Mouse (Mus musculus): ENCODE results near the gene St8sia4.

DNA sequence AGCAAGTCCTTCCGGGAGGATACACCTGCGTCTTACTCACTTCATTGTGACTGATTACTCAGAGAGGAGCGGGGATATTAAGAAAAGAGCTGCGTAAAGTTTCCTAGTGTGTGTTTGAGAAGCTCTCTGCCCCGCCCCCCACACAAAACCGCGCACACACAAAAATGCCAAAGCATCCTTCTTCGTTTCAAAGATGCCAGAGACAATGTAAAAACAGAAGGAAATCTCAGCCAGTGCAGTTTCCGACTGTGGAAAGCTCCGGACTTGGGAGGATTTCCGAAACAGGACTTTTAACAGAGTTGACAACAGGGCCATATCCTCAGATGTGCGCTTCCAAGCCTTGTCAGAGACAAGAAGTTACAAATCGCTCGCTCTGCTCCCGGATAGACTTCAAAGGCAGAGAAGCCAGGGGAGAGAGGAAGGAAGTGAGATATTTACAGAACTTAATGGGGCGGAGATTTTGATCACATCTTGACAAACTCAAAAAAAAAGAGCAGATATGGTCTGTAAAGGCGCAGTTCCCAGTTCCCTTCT, 1.4 kb downstream of the St8sia4 start:
- TF ChIP-seq CTCF (IDR thresholded peaks at IDR 0.05 in 2 of 3, conservative IDR thresholded peaks at IDR 0.05 in 1 of 3; ENCODE audit: control insufficient read depth in 1 of 3, insufficient read depth in 1 of 3, low read depth in 2 of 3, low read length in 3 of 3, poor library complexity in 1 of 3, severe bottlenecking in 1 of 3) (no peak), MYC (IDR thresholded peaks at IDR 0.05; ENCODE audit: low read depth, low read length) (no peak), ETS1 (IDR thresholded peaks at IDR 0.05; ENCODE audit: low read depth, low read length) (0 out of 2 replicates have a peak, but pooled peaks have one; percentile 9), BHLHE40 (IDR thresholded peaks at IDR 0.05; ENCODE audit: borderline replicate concordance, low read depth, low read length) (no peak), CHD1 (IDR thresholded peaks at IDR 0.05; ENCODE audit: low read depth, low read length) (no peak), POLR2A (IDR thresholded peaks at IDR 0.05; ENCODE audit: control insufficient read depth in 1 of 2, insufficient read depth in 1 of 2, low read depth in 1 of 2, low read length in 2 of 2, poor library complexity in 1 of 2) (no peak), GATA1 (IDR thresholded peaks at IDR 0.05; ENCODE audit: low read depth, low read length) (peak; percentile 41; the same call in 1 of the 2 replicates), ZMIZ1 (IDR thresholded peaks at IDR 0.05; ENCODE audit: low read depth, low read length) (no peak), MAZ (IDR thresholded peaks at IDR 0.05; ENCODE audit: low read depth, low read length) (no peak), MAFK (IDR thresholded peaks at IDR 0.05; ENCODE audit: borderline replicate concordance, low read depth, low read length) (no peak), NRF1 (IDR thresholded peaks at IDR 0.05; ENCODE audit: insufficient read depth, low read depth, low read length, poor library complexity, severe bottlenecking) (no peak), RCOR1 (IDR thresholded peaks at IDR 0.05; ENCODE audit: low read depth, low read length) (peak; percentile 68)

Measured in MEL (cell line).